Mouse (Mus musculus) heart, postnatal 0 days (tissue): ENCODE measurements around the gene Aim2. TPM values are rescaled to one million over a fixed set of nuclear protein-coding genes. Genes with fewer than 3 reads are reported as not detected.

Experiments
- ATAC-seq: fragments of 200-750 bp; cut with Nextera tagmentation; 2 replicates; pipeline ENCODE4 v1.8.0; 2017; ENCODE audit warnings: low read depth, moderate number of reproducible peaks, moderate library complexity; ENCODE audit not compliant: insufficient read depth
- DNase-seq: peaks from one replicate; pipeline ENCODE4 v3.0.0-alpha.2; 2016; ENCODE audit warnings: low spot score
- H3K27ac ChIP-seq: fragments of 300-500 bp; sonication (generic); 2 replicates; pipeline ENCODE4 v1.5.1; 2014; ENCODE audit warnings: low read depth, mild to moderate bottlenecking
- H3K27me3 ChIP-seq: fragments of 300-500 bp; sonication (generic); 2 replicates; pipeline ENCODE4 v1.6.1; 2014; ENCODE audit warnings: low read length, mixed read lengths; ENCODE audit not compliant: control insufficient read depth, insufficient read depth
- H3K36me3 ChIP-seq: fragments of 300-500 bp; sonication (generic); replicated peaks from 2 replicates; pipeline ENCODE4 v1.6.1; 2014; ENCODE audit warnings: low read length, mixed read lengths; ENCODE audit not compliant: control insufficient read depth, insufficient read depth
- H3K4me1 ChIP-seq: fragments of 300-500 bp; sonication (generic); 2 replicates; pipeline ENCODE4 v1.6.1; 2014; ENCODE audit warnings: antibody characterized with exemption; ENCODE audit not compliant: control insufficient read depth, insufficient read depth
- H3K4me2 ChIP-seq: fragments of 300-500 bp; sonication (generic); 2 replicates; pipeline ENCODE4 v1.6.1; 2014; ENCODE audit warnings: low read depth, mild to moderate bottlenecking, low read length, moderate library complexity
- H3K4me3 ChIP-seq: fragments of 300-500 bp; sonication (generic); 2 replicates; pipeline ENCODE4 v1.5.1; 2014; ENCODE audit warnings: low read depth, low read length
- H3K9ac ChIP-seq: fragments of 300-500 bp; sonication (generic); replicated peaks from 2 replicates; pipeline ENCODE4 v1.6.1; 2014; ENCODE audit warnings: low read depth, low read length, mixed read lengths
- H3K9me3 ChIP-seq: fragments of 300-500 bp; sonication (generic); replicated peaks from 2 replicates; pipeline ENCODE4 v1.6.1; 2016; ENCODE audit warnings: low read length; ENCODE audit not compliant: control insufficient read depth
- CTCF ChIP-seq: IDR thresholded peaks from 2 replicates; pipeline ENCODE4 v1.5.1; 2016; ENCODE audit warnings: antibody characterized with exemption, control low read depth, low read depth
- EP300 ChIP-seq: IDR thresholded peaks from 2 replicates; pipeline ENCODE4 v1.6.1; 2016; ENCODE audit warnings: antibody characterized with exemption, low read depth
- WGBS: fragments of 180-500 bp; shearing (Covaris S2); extraction: QIAGEN DNeasy Blood & Tissue Kit; methylation state at CpG from one replicate; pipeline ENCODE4 v1.1.7; 2014; 5-methylcytosine and 5-hydroxymethylcytosine counted together
- polyA plus RNA-seq: library from polyadenylated mRNA; unstranded; fragments of >200 nt; fragmentation: Nextera tagmentation; extraction: Ambion mirVana; gene quantifications from 2 replicates; pipeline ENCODE4 v1.2.1, GENCODE M21; 2015
- total RNA-seq: library from RNA; depleted of rRNA; stranded (reverse); fragments of >200 nt; gene quantifications from 2 replicates; pipeline ENCODE4 v1.2.3, GENCODE M21; 2014; ENCODE audit warnings: low replicate concordance

Aim2 gene
- total and polyA plus RNA-seq, 2 experiments from 2014 or later = 0.19 to 1.3 TPM

GRCm38 (mm10) chr1:173398323-173398970 is 47.8 kb downstream of the Aim2 start:
- Histone ChIP-seq H3K4me3 (no peak overlapping the region), H3K27ac (no peak overlapping the region), H3K4me2 (no peak overlapping the region), H3K9me3 (no peaks in the 10 kb centered on the region), H3K4me1 (no peaks in the 10 kb centered on the region), H3K36me3 (no peaks in the 10 kb centered on the region), H3K9ac (no peak overlapping the region), H3K27me3 (no peaks in the 10 kb centered on the region)
- 14% methylated on average over 3 of the region's 3 CpGs for WGBS
- peak; percentile 49 for DNase-seq
- peak; percentile 70 for TF ChIP-seq CTCF
- no peak for TF ChIP-seq EP300
- ATAC-seq = no peak

DNA sequence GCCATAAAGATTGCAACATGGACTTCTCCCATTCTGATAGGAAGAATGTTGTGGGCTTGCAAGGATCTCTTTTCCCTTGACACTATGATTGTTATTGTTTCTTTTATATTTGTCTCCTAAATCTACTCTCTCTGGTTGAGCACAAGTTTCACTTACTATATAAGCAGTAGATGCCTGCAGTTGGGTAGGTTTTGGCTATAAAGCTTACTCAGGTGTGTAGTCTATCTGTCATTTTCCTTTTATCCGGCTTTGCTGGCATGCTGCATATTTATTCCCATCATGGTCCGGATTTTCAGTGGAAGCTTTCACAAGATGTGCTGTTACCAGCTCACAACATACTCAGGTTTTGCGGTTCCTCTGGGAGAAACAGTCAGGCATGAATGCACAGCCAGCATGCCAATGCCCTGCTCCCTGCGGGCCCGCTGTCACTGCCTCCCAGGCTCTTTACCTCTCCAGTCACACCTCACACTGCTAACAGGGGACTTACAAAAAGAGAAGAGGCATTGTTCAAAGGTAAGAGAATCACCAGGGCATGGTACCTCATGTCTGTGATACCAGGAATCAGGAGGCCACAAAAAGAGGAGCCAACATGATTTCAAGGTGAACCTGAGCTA is 54.1 kb downstream of the Aim2 start:
- Histone ChIP-seq H3K4me3 (no peak overlapping the region), H3K36me3 (no peaks in the 10 kb centered on the region), H3K27me3 (no peaks in the 10 kb centered on the region), H3K27ac (no peak overlapping the region), H3K4me2 (no peak overlapping the region), H3K9ac (no peak overlapping the region), H3K9me3 (no peaks in the 10 kb centered on the region), H3K4me1 (no peaks in the 10 kb centered on the region)
- TF ChIP-seq EP300 (no peak), CTCF (no peak)
- no peak for ATAC-seq
- no peak for DNase-seq
- 69% methylated on average over 5 of the region's 5 CpGs for WGBS

DNA sequence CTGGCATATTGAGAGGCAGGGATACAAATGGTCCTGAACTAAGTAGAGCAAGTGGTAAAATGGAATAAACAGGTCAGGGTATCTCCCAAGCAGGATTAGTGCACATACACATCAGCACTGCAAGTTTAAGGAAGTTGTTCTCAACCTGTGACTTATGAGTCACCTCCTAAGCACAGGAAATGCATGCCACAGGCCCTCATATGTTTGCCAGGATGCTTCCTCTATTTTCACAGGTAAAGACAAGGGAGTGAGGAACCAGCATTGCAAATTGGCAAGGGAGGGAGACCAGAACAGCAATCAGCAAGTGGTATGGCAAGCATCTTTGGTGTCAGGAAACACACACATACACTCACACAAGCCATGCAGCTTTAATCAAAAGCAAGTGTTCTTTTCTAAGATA is 58.4 kb downstream of the Aim2 start:
- DNase-seq = no peak
- Histone ChIP-seq H3K27me3 (no peaks in the 10 kb centered on the region), H3K9ac (no peak overlapping the region), H3K36me3 (no peaks in the 10 kb centered on the region), H3K9me3 (no peaks in the 10 kb centered on the region), H3K4me2 (no peak overlapping the region), H3K4me1 (no peaks in the 10 kb centered on the region), H3K4me3 (no peak overlapping the region), H3K27ac (no peak overlapping the region)
- no peak for ATAC-seq
- TF ChIP-seq EP300 (no peak), CTCF (no peak)

DNA sequence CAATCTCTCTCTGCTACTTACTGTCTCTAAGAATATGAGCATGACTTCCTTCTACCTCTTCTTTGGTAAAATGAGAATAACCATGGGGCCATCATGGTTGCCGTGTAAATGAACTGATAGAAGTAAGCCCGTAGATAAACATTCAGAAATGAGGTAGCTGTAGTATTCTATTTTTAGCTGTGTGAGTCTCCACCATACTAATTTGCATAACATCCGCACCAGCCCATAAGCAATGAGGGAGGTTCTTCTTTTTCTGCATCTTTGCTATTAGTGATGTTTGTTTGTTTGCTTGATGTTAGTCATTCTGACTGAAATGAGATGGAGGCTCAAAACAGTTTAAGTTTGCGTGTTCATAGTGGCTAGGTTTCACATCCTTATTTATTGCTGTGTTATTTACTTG is 61.2 kb downstream of the Aim2 start:
- no peak for DNase-seq
- H3K4me2 ChIP-seq = no peak overlapping the region
- no peaks in the 10 kb centered on the region for H3K27me3 ChIP-seq
- H3K27ac ChIP-seq = no peak overlapping the region
- no peaks in the 10 kb centered on the region for H3K9me3 ChIP-seq
- ATAC-seq = no peak
- H3K36me3 ChIP-seq = no peaks in the 10 kb centered on the region
- no peak overlapping the region for H3K9ac ChIP-seq
- H3K4me3 ChIP-seq = no peak overlapping the region
- no peak for TF ChIP-seq CTCF
- no peak for TF ChIP-seq EP300
- no peaks in the 10 kb centered on the region for H3K4me1 ChIP-seq
- WGBS = 54% methylated on average over 4 of the region's 4 CpGs

DNA sequence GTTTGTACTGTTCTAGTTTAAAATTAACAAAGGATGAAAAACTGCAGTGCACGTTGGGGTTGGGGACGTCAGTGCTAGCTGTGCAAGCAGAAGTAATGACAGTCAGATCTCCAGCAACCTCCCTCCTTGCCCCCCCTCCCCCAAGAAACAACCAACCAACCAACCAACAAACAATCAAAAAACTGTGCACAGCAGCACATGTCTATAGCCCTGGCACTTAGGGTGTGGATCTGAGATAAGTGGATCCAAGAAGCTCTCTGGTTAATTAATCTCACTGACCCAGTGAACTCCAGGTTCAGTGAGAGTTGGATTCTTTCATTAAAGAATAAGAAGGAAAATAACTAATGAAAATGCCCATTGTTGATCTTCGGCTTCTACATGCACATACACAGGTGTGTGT is 64.0 kb downstream of the Aim2 start:
- H3K4me3 ChIP-seq = no peak overlapping the region
- TF ChIP-seq CTCF = no peak
- no peak for TF ChIP-seq EP300
- no peaks in the 10 kb centered on the region for H3K4me1 ChIP-seq
- no peak overlapping the region for H3K27ac ChIP-seq
- no peaks in the 10 kb centered on the region for H3K9me3 ChIP-seq
- no peak overlapping the region for H3K9ac ChIP-seq
- no peak for DNase-seq
- 73% methylated on average over 3 of the region's 3 CpGs for WGBS
- no peak for ATAC-seq
- H3K36me3 ChIP-seq = no peaks in the 10 kb centered on the region
- H3K4me2 ChIP-seq = no peak overlapping the region
- no peaks in the 10 kb centered on the region for H3K27me3 ChIP-seq

- no peak for TF ChIP-seq EP300
- Histone ChIP-seq H3K36me3 (no peaks in the 10 kb centered on the region), H3K4me3 (no peak overlapping the region), H3K9me3 (no peaks in the 10 kb centered on the region), H3K9ac (no peak overlapping the region), H3K4me2 (no peak overlapping the region), H3K27ac (no peak overlapping the region), H3K27me3 (no peaks in the 10 kb centered on the region), H3K4me1 (no peaks in the 10 kb centered on the region)
- DNase-seq = no peak
- ATAC-seq = no peak
- WGBS = 82% methylated on average over 3 of the region's 3 CpGs
These were observed 67.8 kb downstream of the Aim2 start for GRCm38 (mm10) chr1:173418516-173418915.
